9 mouse cellular contexts compared by ENCODE assay signal in genomic region chr7:58626305-58627155, GRCm38 (mm10). TPM values are rescaled to one million over a fixed set of nuclear protein-coding genes. Genes with fewer than 3 reads are reported as not detected.
DNase-seq lines count a peak whose midpoint lies in the region; ATAC-seq and TF ChIP-seq lines count a peak whose summit lies in the region.
"Had no signal": no experiment of that assay in that cellular context is flagged by ENCODE, and none has a peak within 500 bp of the region (broad histone marks: within the 10 kb centered on the region; RNA-seq: fewer than 3 reads in every experiment).

No protein-coding gene starts in this region.

- ATAC-seq in megakaryocyte, adult 5-6 weeks (ENCODE audit: poor library complexity, severe bottlenecking): peak; percentile 77
- ATAC-seq in erythroid progenitor cell, adult 5-6 weeks (replicated peaks; ENCODE audit: low FRiP score, poor library complexity, severe bottlenecking): no peak

- DNase-seq in layer of hippocampus, adult 2 months (ENCODE audit: low spot score in 2 of 2): no peak
- no peak for DNase-seq in layer of hippocampus, postnatal 25 days (ENCODE audit: extremely low spot score in 1 of 2, low spot score in 1 of 2)
- peak; percentile 14 to 49 for DNase-seq in adrenal gland, postnatal 36 days
- DNase-seq in heart, adult 9 months (ENCODE audit: low spot score in 2 of 2): peak; percentile 51 to 66
- DNase-seq in layer of hippocampus, adult 9-10 months (ENCODE audit: low spot score): no peak
- no peak for DNase-seq in left cerebral cortex, adult 11 months (ENCODE audit: low spot score)

- H3K4me3 ChIP-seq in layer of hippocampus, adult 2 months: peak overlapping the region; percentile 6; the same call in 1 of the 2 replicates
- H3K4me3 ChIP-seq: heart, embryonic 13.5 days had no signal

- TF ChIP-seq CTCF in layer of hippocampus, adult 2 months (conservative IDR thresholded peaks at IDR 0.05): no peak

- peak overlapping the region; percentile 41; the same call in 1 of the 2 replicates for H3K27ac ChIP-seq in layer of hippocampus, adult 2 months
- H3K27ac ChIP-seq: heart, embryonic 13.5 days had no signal

RNA-seq across cellular contexts. Expression of gene Atp10a, which starts 29.4 kb away (rescaled TPM):
- 1 to 10 TPM; 7.5 to 8.4 TPM for total RNA-seq in layer of hippocampus, adult 2 months (2021)
- 1 to 10 TPM; 5.0 to 7.5 TPM for total RNA-seq in layer of hippocampus, postnatal 25 days (2021)
- total RNA-seq in adrenal gland, postnatal 36 days (2021): 100 to 1,000 TPM in 1 of 2 experiments, 10 to 100 TPM in 1; 67.3 to 108 TPM
- 12.4 and 13.4 TPM in 2 replicates for total RNA-seq in megakaryocyte, adult 5-6 weeks (2015)
- 18.5 and 19.8 TPM in 2 replicates for total RNA-seq in megakaryocyte, adult 5-6 weeks (2017)
- total RNA-seq in erythroid progenitor cell, adult 5-6 weeks (2015; ENCODE audit: low replicate concordance): 1.7 and 2.5 TPM in 2 replicates
- total RNA-seq in erythroid progenitor cell, adult 5-6 weeks (2017; ENCODE audit: low replicate concordance): 0.90 TPM in 1 of 2 replicates, not detected in the other

Comparison
In these comparisons a context has a peak if more than half of its experiments do, and no peak if none do; other contexts are left out.
1. DNase-seq: peak in adrenal gland, postnatal 36 days (2 of 2) and heart, adult 9 months (2 of 2); none in layer of hippocampus, adult 2 months (0 of 2), layer of hippocampus, postnatal 25 days (0 of 2), layer of hippocampus, adult 9-10 months (single experiment) and left cerebral cortex, adult 11 months (single experiment).